Mouse (Mus musculus) common myeloid progenitor, adult 5-6 weeks (primary cell): ENCODE measurements around the gene Alg9. TPM values are rescaled to one million over a fixed set of nuclear protein-coding genes. Genes with fewer than 3 reads are reported as not detected.

Source experiments
- ATAC-seq: replicated peaks from 2 replicates; pipeline ENCODE4 v1.8.0; 2016; ENCODE audit warnings: low read depth, mild to moderate bottlenecking, moderate TSS enrichment, inconsistent platforms; ENCODE audit not compliant: poor library complexity, severe bottlenecking
- total RNA-seq: library from RNA; stranded (forward); fragments of 200-1000, 187-1606 nt; gene quantifications from 2 replicates; pipeline ENCODE4 v1.2.3, GENCODE M21; 2017

Gene Alg9
- total RNA-seq, 1 experiment from 2014 or later = 23.3 TPM

DNA sequence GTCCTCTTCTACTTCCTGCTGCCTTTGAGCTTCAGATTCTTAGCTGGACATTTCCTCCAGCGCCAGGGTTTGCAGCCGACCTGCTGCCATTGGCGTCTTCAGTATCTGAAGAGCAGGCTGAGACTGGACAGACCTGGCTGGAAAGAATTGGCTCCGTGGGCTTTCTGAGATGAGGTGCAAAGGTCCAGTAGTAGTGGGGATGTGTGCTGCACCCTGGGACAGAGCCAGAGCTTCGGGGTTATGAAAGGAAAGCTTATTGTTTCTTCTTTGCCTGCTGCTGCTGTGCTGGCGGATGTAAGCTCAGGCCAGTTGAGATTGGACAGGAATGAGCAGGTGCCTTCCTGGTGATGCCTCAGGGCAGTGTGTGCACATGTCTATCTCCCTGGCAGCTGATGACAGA lies 99.2 kb downstream of the Alg9 start:
- no peak for ATAC-seq

DNA sequence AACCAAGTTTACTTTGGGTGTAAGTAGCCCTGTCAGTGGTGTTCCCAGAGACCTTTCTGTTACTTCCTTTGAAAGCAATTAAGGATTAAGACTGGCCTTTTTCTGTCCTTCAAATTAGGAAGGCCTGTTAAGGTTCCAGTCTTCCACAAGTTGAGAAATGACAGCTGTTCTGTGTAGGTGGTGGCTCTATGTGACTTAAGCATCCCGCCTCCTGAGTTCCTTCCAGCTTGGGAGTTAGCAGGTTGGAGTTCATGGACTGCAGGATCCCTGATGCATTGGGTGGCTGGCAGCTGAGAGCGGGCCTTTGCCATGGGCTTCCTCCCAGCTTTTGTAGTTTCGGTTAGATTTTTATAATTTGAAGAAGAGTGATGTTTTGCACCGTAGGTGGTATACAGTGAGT lies 100.7 kb downstream of the Alg9 start:
- no peak for ATAC-seq

DNA sequence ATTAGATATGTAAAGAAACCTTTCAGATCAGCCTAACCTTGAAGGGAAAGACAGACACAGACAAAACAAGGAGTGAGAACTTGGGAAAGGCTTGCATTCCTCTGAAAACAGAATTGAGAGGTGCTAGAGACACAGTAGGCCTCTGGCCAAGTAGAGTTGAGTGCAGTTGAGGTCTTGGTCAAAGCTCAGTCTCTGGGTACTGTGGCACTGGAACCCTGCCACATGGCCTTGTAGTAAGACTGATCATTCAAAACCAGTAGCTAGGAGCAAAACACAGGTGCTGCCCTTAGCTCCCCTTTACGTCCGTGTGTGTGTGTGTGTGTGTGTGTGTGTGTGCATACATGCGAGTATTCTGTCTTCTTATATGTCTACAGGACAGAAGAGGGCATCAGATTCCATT lies 101.5 kb downstream of the Alg9 start:
- ATAC-seq = no peak

DNA sequence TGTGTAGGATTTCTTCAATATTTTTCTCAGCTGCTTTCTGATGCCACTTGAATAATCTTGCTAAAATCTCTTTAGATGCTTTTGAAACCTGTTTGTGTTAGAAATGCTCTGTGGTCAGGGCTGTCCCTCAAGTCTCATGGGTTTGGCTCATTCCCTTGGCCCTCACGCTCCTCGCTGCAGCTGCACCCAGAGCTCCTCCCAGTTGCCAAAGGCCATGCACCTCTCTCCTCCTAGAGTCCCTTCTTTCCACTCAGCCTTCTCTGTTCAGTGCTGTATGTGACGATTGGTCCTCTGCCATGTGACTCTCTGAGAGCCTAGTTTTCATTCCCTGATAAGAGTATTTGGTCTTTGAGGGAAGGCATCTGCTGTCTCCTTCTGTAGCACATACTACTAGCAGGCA lies 102.6 kb downstream of the Alg9 start:
- no peak for ATAC-seq

DNA sequence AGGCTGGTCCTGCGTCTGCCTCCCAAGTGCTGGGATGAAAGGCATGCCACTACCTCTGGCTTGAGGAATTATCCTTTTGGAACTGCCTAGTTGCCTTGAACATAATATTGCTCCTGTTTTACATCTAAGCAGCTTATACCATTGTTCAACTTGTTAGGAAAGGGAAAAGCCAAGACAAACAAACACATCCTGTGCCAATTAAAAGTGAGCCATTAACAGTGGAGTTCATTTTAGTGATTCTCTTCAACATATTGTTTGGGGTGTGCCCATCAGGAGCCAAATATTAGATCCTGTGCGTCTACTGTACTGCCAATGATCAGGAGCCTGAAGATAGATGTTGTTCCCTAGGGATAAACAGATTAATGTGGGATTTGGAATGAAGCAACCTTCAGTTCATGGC lies 107.4 kb downstream of the Alg9 start:
- no peak for ATAC-seq

DNA sequence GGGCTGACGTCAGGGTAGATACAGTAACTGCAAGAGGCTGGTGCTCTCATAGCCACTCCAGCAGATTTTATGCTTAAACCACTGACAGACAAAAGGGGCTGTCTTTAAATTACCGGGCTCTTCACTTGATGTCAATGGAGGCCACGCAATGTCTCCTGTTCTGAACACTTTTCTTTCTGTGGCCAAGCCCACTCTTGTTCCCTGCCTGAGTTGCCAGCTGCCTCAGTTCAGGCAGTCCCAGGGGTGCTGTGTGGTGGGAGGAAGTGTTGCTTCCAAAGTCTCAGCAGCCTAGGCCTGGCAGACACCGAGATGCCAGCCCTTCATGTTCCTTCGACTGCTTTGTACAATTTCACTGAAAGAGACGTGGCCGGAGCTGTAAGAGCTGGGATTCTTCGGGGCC lies 109.3 kb downstream of the Alg9 start:
- no peak for ATAC-seq

DNA sequence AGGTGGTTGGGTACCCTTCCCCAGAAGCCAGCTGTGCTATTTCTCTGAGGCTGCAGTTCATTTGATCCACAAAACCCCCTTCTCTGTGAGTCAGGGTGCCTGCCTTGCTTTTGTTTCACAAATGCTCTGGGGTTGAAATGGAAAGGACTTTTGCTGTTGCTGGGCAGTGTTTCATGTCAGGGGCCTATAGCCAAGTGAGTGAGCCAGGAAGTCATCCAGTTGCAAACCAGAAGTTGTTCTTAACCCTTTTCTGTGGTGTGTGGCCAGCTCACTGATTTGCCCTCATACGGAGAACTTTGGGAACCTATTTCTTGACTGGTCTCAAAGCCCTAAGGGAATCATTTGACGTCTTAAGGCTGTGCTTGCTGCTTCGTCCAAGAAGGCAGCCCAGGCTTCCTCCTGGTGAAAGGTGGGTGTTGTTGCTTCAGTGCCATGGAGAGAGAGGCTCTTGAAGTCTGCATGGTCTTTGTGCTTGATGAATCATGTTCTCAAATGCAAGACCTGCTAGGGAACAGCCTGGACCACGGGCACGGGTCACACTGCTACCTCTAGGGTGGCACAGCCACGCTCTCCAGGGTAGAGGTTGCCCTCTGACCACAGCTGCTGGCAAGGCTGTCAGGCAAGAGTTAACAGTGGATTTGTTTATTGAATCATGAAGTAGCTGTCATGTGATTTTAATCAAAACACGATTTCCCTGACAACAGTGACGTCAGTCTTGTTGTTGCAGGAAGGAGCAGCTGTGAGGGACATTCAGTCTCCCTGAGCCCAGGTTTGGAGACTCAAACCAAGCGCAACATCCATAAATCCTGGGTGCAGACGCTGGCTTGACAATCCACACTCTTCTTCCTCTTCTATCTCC lies 110.2 kb downstream of the Alg9 start:
- no peak for ATAC-seq

DNA sequence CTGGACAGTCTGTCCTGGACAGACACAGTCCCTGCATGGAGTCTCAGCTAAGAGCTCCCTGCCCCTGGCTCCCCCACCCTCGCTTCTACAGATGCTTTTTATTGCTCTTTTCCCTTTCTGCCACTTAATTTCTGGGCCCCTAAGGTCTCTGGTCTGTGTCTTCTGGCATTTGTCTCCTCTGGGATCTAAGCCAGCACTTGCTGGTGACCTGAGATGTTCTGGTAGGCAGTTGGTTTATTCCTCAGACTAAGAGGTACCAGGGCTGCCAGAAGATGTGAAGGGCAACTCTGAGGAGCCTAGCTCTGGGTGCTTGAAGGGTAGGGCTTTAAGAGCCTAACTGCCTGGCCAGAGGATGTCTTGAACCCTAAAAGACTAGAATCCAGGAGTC lies 110.8 kb downstream of the Alg9 start:
- ATAC-seq = no peak

DNA sequence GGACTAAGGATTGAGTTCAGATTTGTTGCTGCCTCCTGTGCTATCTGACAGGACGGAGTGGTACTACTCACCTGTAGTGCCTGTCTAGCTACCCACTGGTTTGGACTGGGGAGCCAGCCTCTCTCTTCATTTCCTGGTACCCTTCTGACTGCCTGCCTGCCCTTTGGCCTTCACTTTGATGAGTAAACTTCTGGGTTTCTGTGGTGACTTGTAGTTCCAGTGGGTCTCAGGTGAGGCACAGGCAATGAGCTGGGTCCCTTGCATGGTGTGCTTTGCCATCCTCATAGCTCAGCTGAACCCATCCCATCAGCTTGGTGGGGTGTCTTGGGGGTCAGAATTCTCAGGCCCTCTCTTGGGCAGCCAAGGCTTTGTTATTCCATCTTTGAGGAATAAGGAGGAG lies 112.1 kb downstream of the Alg9 start:
- no peak for ATAC-seq

DNA sequence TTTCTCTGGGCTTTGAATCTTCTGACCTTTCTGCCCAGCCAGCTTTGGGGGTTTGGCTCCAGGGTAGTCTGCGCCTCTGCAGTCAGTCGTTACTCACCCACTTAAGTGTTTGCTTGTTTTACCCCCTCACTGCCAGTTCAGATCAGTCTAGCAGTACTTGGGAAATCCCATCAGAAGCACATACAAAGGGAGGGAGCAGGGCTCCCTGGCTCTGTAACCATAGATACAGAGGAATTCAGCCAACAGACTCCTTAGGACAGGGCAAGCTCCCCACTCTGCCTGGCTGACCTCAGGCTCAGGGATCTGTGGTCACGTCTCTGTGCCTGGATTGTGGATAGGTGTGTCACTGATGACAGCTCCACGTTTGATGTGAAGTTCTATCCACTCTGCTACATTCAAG lies 112.5 kb downstream of the Alg9 start:
- no peak for ATAC-seq

DNA sequence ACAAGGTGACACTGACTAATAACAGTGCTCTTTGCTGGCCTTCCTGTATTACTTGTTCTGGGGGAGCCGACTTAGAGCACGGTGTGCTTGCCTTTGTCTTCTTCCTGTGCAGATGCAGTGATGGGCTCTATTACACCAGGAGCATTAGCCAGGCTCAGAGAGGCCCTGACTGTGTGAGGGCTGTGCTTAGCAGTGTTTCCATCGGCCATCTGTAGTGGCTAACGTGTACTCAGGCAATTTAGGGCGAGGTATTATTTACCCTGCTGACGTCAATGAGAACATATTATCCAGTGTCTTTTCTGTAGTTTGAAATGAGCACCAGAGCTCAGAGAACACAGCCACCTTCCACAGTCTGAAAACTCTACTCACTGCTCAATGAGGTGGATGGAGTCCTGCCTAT lies 114.4 kb downstream of the Alg9 start:
- ATAC-seq = no peak

DNA sequence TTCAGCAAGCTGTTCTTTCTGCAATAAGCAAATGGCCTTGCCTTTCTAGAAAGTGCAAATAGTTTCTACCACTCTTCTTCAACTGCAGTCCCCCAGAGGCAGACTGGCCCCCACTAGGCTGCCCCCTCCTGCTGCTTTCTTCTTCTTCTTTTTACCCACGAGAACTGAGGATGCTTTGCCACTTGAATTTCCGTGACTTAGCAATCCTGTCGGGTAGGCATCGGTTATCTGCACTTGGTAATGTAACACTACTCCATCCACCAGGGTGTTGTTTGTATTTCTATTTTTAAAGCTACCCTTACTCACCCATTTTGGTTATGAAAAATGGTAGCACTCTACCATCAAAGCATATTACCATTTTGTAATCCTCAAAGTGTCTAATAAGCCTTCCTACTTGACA lies 115.1 kb downstream of the Alg9 start:
- no peak for ATAC-seq

DNA sequence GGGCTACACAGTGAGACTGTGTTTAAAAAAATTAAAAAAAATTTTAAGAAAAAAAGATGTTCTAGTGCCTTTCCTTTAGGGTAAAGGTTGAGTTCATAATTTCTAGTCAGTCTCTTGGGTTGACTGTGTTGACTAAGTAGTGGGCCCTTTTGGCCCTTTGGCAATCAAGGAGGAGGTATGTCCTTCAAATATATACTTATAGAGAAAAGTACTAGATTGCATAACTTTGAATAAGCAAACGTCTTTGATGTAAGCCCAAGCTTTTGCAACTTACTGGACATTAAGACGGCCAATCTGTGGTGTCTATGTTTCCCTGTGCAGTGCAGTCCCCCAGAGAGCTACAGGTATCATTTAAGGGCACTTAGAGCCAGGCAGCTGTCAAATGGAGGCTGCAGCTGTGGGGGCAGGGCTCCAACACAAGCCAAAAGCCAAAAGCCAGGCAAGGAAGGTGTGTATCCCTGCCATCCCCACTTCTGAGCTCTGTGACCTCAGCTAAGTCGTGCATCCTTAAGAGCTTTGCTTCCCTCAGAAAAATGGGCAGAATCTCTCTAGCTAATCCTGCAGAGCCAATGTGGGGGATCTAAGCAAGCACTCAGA lies 115.8 kb downstream of the Alg9 start:
- ATAC-seq = no peak

Other genes with a start within 250 kb of the Alg9 start
- 73.1 and 89.3 TPM in 2 replicates for gene Pts, start 246.3 kb upstream of the Alg9 start, total RNA-seq
- 4.4 and 7.5 TPM in 2 replicates for gene Il18, start 220.2 kb upstream of the Alg9 start, total RNA-seq
- not detected in 2 replicates for gene Bco2, start 219.8 kb upstream of the Alg9 start, total RNA-seq
- not detected in 2 replicates for gene Tex12, start 213.7 kb upstream of the Alg9 start, total RNA-seq
- 172 and 173 TPM in 2 replicates for gene Sdhd, start 171.2 kb upstream of the Alg9 start, total RNA-seq
- gene Timm8b, start 171.1 kb upstream of the Alg9 start, total RNA-seq = 147 and 199 TPM in 2 replicates
- gene Pih1d2, start 157.7 kb upstream of the Alg9 start, total RNA-seq = 0.24 and 4.4 TPM in 2 replicates
- gene Nkapd1, start 157.6 kb upstream of the Alg9 start, total RNA-seq = 57.9 and 59.6 TPM in 2 replicates
- gene Dlat, start 115.2 kb upstream of the Alg9 start, total RNA-seq = 37.5 and 49.9 TPM in 2 replicates
- not detected in 2 replicates for gene Dixdc1, start 35.5 kb upstream of the Alg9 start, total RNA-seq
- not detected in 2 replicates for gene 2310030G06Rik, start 28.5 kb upstream of the Alg9 start, total RNA-seq
- gene Cryab, start 23.7 kb upstream of the Alg9 start, total RNA-seq = 0.41 TPM in 1 of 2 replicates, not detected in the other
- gene Hspb2, start 22.7 kb upstream of the Alg9 start, total RNA-seq = not detected in 2 replicates
- 5.5 and 8.8 TPM in 2 replicates for gene Fdxacb1, start 6.8 kb upstream of the Alg9 start, total RNA-seq
- gene 1110032A03Rik, start 501 bp downstream of the Alg9 start, total RNA-seq = 13.8 and 22.6 TPM in 2 replicates
- gene Ppp2r1b, start 70.3 kb downstream of the Alg9 start, total RNA-seq = 66.6 and 66.9 TPM in 2 replicates
- gene Sik2, start 234.1 kb downstream of the Alg9 start, total RNA-seq = 15.7 and 22.1 TPM in 2 replicates